Mouse (Mus musculus) hindbrain, embryonic 15.5 days (tissue): ENCODE results near the gene Cdc42bpa. TPM values are rescaled to one million over a fixed set of nuclear protein-coding genes. Genes with fewer than 3 reads are reported as not detected.
A peak's percentile ranks its signal among the peaks of the same experiment; 100 is the strongest.

ENCODE experiments used
- ATAC-seq: fragments of 200-750 bp; cut with Nextera tagmentation; 2 replicates; pipeline ENCODE4 v1.8.0; 2017; ENCODE audit warnings: low read depth, moderate number of reproducible peaks, moderate TSS enrichment; ENCODE audit not compliant: low FRiP score
- H3K27ac ChIP-seq: fragments of 300-500 bp; sonication (generic); replicated peaks from 2 replicates; pipeline ENCODE4 v1.5.1; 2015; ENCODE audit warnings: mild to moderate bottlenecking, inconsistent platforms
- H3K27me3 ChIP-seq: fragments of 300-500 bp; sonication (generic); 2 replicates; pipeline ENCODE4 v1.6.1; 2015; ENCODE audit warnings: control low read depth, inconsistent platforms
- H3K36me3 ChIP-seq: fragments of 300-500 bp; sonication (generic); 2 replicates; pipeline ENCODE4 v1.6.1; 2015; ENCODE audit warnings: control low read depth, inconsistent platforms
- H3K4me1 ChIP-seq: fragments of 300-500 bp; sonication (generic); replicated peaks from 2 replicates; pipeline ENCODE4 v1.6.1; 2015; ENCODE audit warnings: control low read depth, inconsistent platforms
- H3K4me2 ChIP-seq: fragments of 300-500 bp; sonication (generic); 2 replicates; pipeline ENCODE4 v1.6.1; 2015; ENCODE audit warnings: moderate library complexity, mild to moderate bottlenecking, inconsistent platforms
- H3K4me3 ChIP-seq: fragments of 300-500 bp; sonication (generic); 2 replicates; pipeline ENCODE4 v1.5.1; 2015; ENCODE audit warnings: mild to moderate bottlenecking, inconsistent platforms
- H3K9ac ChIP-seq: fragments of 300-500 bp; sonication (generic); 2 replicates; pipeline ENCODE4 v1.6.1; 2015; ENCODE audit warnings: inconsistent platforms
- H3K9me3 ChIP-seq: fragments of 300-500 bp; sonication (generic); 2 replicates; pipeline ENCODE4 v1.6.1; 2016; ENCODE audit warnings: control low read depth, inconsistent platforms
- WGBS: fragments of 180-500 bp; shearing (Covaris S2); methylation state at CpG from one replicate; pipeline ENCODE4 v1.1.7; 2015; 5-methylcytosine and 5-hydroxymethylcytosine counted together
- polyA plus RNA-seq: library from polyadenylated mRNA; unstranded; fragments of >200 nt; fragmentation: Nextera tagmentation; extraction: Ambion mirVana; gene quantifications from 2 replicates; pipeline ENCODE4 v1.2.1, GENCODE M21; 2015

The Cdc42bpa gene
- polyA plus RNA-seq, 1 experiment from 2014 or later: 26.0 TPM

DNA sequence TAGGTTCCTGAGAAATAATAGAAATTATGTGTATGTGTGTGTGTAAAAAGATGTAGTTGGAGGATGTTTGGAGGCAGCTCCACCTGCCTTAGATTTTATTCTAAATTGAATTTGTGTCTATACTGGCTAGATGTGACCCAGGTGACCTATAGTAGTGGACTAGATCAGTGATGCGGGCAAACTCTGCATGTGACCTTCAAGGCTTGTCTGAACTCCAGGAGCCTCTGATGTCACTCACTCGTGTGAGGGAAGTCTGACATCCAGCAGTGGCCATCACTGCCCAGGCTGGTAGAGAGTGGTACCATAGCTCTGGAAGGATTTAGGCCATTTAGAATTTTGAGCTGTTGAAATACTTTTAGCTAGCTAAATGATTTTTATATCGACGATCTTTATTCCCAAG, 1.5 kb downstream of the Cdc42bpa start:
- no peaks in the 10 kb centered on the region for H3K36me3 ChIP-seq
- H3K4me3 ChIP-seq: peak overlapping the region; percentile 68
- H3K27ac ChIP-seq: no peak overlapping the region
- peaks cover 33% of the 10 kb centered on the region for H3K4me1 ChIP-seq
- ATAC-seq: no peak
- 47% methylated on average over 4 of the region's 4 CpGs for WGBS
- peak overlapping the region; percentile 81 for H3K4me2 ChIP-seq
- H3K27me3 ChIP-seq: no peaks in the 10 kb centered on the region
- no peaks in the 10 kb centered on the region for H3K9me3 ChIP-seq
- H3K9ac ChIP-seq: peak overlapping the region; percentile 50

DNA sequence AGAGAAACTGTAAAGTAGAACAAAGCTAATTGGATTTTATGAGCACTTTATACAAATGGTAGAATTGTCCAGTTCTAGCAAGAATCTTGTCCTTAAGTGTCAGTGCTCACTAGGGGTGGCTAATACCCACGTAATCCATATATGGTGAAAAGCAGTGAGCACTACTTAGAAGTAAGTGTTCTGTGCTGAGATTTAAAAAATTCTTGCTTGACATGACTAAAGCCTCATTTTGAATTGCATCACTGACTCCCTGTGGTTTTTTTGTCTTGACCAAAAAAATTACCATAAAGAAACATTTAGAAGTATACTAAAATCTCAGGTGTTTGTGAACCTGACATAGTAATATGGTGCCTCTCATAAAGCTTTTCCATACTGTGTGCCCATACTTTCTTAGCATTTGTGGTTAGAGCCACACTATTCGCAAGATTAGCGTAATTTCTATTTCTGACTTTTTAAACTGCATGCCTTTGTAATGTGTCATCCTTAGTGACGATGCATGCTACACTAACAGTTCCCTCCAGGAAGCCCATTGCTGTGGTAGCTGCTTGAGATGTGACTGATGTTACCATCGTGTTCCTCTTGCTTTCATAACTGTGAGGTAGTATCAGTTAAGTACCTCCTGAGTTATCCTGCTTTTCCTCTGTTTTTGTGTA, 9.6 kb downstream of the Cdc42bpa start:
- Histone ChIP-seq H3K36me3 (no peaks in the 10 kb centered on the region), H3K9ac (no peak overlapping the region), H3K27me3 (no peaks in the 10 kb centered on the region), H3K9me3 (no peaks in the 10 kb centered on the region), H3K27ac (no peak overlapping the region), H3K4me3 (no peak overlapping the region), H3K4me2 (no peak overlapping the region), H3K4me1 (peaks cover 12% of the 10 kb centered on the region; the same call in 1 of the 2 replicates)
- WGBS: 65% methylated on average over 5 of the region's 5 CpGs
- ATAC-seq: no peak

DNA sequence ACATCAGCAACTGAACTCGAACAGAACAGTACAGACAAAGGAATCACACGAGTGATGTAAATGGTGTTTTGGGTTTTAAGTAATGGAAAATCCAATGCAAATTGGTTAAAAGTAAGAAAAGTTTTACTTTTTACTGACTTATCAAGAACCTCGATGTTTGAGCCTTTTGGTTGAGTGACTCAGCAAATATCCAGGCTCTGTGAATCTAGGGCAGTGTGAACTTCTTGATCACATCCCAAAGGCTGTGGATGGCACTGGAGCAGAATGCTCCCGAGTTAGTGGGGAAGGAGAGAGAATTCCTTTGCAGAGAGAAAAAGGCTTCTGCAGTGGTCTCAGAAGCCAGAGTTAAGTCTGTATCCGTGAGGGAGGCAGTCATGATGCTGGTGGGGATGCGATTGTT, 14.7 kb downstream of the Cdc42bpa start:
- no peak overlapping the region for H3K4me2 ChIP-seq
- WGBS: 77% methylated on average over 6 of the region's 6 CpGs
- peaks cover 14% of the 10 kb centered on the region for H3K4me1 ChIP-seq
- H3K27ac ChIP-seq: no peak overlapping the region
- H3K36me3 ChIP-seq: no peaks in the 10 kb centered on the region
- H3K4me3 ChIP-seq: no peak overlapping the region
- no peaks in the 10 kb centered on the region for H3K27me3 ChIP-seq
- no peak for ATAC-seq
- no peaks in the 10 kb centered on the region for H3K9me3 ChIP-seq
- H3K9ac ChIP-seq: no peak overlapping the region

DNA sequence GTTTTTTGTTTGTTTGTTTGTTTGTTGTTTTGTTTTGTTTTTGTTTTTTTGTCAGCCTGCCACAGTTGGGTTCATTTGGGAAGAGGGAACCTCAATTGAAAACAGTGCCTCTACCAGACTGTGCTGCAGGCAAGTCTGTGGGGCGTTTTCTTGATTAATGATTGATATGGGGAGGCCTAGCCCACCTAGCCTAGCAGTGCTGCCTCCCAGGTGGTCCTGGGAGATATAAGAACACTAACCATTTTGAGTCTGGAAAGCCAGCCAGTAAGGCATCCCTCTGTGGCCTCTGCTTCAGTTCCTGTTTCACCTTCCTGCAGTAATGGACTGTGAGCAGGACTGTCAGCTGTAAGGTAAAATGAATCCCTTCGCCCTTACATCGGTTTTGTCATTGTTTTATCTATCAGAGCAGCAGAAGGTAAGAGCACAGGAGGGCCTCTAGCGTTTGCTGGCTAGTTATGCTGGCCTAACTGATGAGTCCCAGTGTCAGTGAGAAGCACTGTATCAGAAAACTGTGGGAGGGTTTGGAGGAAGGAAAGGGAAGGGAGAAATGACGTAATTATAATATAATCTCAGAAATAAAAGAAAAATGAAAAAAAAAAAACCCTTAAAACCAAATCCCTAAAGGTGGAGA, 15.5 kb downstream of the Cdc42bpa start:
- H3K4me3 ChIP-seq: no peak overlapping the region
- H3K36me3 ChIP-seq: no peaks in the 10 kb centered on the region
- H3K27me3 ChIP-seq: no peaks in the 10 kb centered on the region
- no peaks in the 10 kb centered on the region for H3K9me3 ChIP-seq
- WGBS: 69% methylated on average over 5 of the region's 5 CpGs
- H3K4me1 ChIP-seq: peaks cover 12% of the 10 kb centered on the region
- H3K27ac ChIP-seq: no peak overlapping the region
- H3K9ac ChIP-seq: no peak overlapping the region
- ATAC-seq: no peak
- H3K4me2 ChIP-seq: no peak overlapping the region

DNA sequence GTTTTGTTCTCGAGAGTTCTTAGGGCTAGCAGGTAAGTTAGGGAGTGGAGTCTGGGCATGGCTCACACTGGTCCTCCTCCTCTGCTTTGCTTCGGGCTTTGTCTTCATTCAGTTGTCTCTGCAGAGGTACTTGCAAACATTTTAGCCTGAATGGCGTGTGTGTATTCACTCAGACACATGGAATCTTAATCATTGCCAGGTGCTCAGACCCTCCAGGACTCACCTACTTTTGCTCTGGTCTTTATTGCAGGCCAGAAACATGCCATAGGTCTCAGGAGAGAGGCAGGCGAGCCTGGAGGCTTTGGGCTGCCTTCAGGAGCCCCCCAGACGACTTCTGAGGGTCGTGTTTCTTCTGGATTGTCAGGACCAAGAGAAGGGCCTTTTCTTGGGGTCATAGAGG, 17.2 kb downstream of the Cdc42bpa start:
- no peak overlapping the region for H3K9ac ChIP-seq
- peaks cover 6% of the 10 kb centered on the region; the same call in 1 of the 2 replicates for H3K36me3 ChIP-seq
- no peak for ATAC-seq
- peaks cover 12% of the 10 kb centered on the region for H3K4me1 ChIP-seq
- no peak overlapping the region for H3K27ac ChIP-seq
- no peak overlapping the region for H3K4me3 ChIP-seq
- 85% methylated on average over 6 of the region's 6 CpGs for WGBS
- no peaks in the 10 kb centered on the region for H3K27me3 ChIP-seq
- no peak overlapping the region for H3K4me2 ChIP-seq
- no peaks in the 10 kb centered on the region for H3K9me3 ChIP-seq

DNA sequence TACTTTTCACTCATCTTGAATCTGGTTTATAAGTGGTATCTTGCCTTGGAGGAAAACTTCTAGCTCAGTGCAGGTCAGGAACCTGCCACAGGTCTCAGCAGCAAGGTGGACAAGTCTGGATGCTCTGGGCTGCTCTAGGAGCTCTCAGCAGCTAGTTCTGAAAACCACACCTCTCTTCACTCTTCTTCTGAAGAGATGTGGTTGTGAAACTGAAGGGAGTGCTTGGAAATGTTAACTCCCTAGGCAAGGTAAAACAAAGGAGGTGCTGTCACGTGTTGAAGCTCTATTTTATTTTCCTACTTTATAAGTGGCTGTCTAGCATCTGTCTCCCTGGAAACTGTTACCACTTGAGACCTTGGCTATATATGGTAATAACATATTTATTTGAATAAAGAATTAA, 18.5 kb downstream of the Cdc42bpa start:
- Histone ChIP-seq H3K27me3 (no peaks in the 10 kb centered on the region), H3K4me2 (no peak overlapping the region), H3K4me1 (peaks cover 6% of the 10 kb centered on the region), H3K9ac (no peak overlapping the region), H3K27ac (no peak overlapping the region), H3K36me3 (peaks cover 6% of the 10 kb centered on the region; the same call in 1 of the 2 replicates), H3K4me3 (no peak overlapping the region), H3K9me3 (no peaks in the 10 kb centered on the region)
- ATAC-seq: no peak
- WGBS: 64% methylated on average over 1 of the region's 1 CpGs

DNA sequence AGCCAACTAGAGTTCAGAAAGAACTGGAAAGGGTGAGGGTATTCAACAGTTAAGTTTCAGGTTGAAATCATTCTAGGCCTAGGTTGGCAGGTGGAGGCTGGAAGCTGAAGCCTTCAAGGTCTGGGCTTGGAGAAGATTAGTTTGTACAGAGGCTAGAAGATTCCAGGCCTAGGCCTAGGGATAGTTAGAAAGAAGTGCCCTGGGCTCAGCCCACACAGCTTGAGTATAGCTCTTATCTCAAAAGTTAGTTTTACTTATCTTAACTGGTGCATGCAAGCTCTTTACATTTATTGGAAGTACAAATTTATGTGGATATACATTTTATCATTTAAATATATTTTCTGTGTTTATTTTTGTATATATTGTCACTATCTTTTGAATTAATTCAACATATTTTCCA, 21.4 kb downstream of the Cdc42bpa start:
- Histone ChIP-seq H3K27me3 (no peaks in the 10 kb centered on the region), H3K27ac (no peak overlapping the region), H3K4me1 (no peaks in the 10 kb centered on the region), H3K4me2 (no peak overlapping the region), H3K9ac (no peak overlapping the region), H3K9me3 (no peaks in the 10 kb centered on the region), H3K4me3 (no peak overlapping the region), H3K36me3 (peaks cover 6% of the 10 kb centered on the region; the same call in 1 of the 2 replicates)
- no peak for ATAC-seq

DNA sequence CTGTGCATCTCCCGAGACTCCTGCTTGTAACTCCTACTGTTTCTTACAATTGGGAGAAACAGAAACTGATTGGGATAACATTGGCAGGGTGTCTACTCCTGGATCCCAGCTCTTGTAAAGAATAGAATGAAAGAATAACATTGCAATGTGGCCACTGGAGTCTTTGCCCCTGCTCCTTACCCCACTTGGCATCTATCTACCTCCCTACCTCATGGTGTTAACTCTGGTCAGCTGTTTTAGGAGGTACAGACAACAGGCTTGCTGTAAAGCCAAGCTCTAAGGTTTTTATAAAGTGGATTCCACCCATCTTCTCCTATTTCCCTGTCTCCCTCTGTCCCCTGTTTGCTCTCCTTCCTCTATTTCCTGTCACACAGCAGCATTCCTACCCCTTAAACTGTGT, 21.9 kb downstream of the Cdc42bpa start:
- Histone ChIP-seq H3K4me2 (no peak overlapping the region), H3K4me1 (no peaks in the 10 kb centered on the region), H3K27me3 (no peaks in the 10 kb centered on the region), H3K9me3 (no peaks in the 10 kb centered on the region), H3K27ac (no peak overlapping the region), H3K36me3 (peaks cover 6% of the 10 kb centered on the region; the same call in 1 of the 2 replicates), H3K4me3 (no peak overlapping the region), H3K9ac (no peak overlapping the region)
- WGBS: 80% methylated on average over 1 of the region's 1 CpGs
- no peak for ATAC-seq

DNA sequence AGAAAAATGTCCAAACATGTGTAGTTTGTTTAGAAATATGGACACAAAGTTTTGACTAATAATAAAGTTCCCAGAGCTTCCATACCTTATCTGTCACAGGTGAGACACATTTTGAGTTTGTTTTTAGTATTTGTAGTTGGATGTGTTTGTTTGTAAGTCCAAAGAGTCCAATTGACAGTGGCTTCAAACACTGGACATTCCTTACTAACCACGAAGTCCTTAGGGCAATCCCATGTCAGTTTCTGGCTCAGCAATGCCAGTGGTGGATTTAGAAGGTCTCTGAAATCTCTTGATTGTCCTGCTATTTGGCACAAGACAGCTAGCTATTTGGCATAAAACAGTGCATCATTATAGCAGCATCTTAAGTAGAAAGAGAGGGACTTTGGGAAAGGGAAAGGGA, 22.7 kb downstream of the Cdc42bpa start:
- Histone ChIP-seq H3K27ac (no peak overlapping the region), H3K9ac (no peak overlapping the region), H3K27me3 (no peaks in the 10 kb centered on the region), H3K36me3 (peaks cover 6% of the 10 kb centered on the region; the same call in 1 of the 2 replicates), H3K4me3 (no peak overlapping the region), H3K9me3 (no peaks in the 10 kb centered on the region), H3K4me1 (no peaks in the 10 kb centered on the region), H3K4me2 (no peak overlapping the region)
- WGBS: 88% methylated on average over 1 of the region's 1 CpGs
- no peak for ATAC-seq

DNA sequence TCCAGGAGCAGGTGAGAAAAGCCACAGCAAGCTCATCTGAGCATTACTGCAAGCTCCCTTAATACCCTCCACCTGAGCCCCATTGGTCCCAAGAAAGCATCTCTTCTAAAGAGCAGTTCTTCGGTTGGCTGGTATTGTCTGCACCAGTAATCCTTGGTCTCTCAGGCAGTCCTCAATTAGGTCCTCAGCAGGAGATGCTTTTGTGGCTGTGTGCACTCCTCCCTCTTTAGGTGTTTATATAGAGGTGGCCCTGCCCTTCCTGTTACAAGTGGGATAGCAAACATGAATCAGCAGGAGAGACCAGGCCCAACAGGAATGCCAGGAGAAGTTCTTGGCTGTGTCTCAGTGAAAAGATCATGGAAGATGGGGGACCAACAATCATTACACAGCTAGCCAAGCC, 23.9 kb downstream of the Cdc42bpa start:
- Histone ChIP-seq H3K9ac (no peak overlapping the region), H3K4me3 (no peak overlapping the region), H3K27me3 (no peaks in the 10 kb centered on the region), H3K9me3 (no peaks in the 10 kb centered on the region), H3K4me1 (no peaks in the 10 kb centered on the region), H3K4me2 (no peak overlapping the region), H3K36me3 (peaks cover 6% of the 10 kb centered on the region; the same call in 1 of the 2 replicates), H3K27ac (no peak overlapping the region)
- no peak; the same call in 1 of the 2 replicates for ATAC-seq
- 74% methylated on average over 1 of the region's 1 CpGs for WGBS

DNA sequence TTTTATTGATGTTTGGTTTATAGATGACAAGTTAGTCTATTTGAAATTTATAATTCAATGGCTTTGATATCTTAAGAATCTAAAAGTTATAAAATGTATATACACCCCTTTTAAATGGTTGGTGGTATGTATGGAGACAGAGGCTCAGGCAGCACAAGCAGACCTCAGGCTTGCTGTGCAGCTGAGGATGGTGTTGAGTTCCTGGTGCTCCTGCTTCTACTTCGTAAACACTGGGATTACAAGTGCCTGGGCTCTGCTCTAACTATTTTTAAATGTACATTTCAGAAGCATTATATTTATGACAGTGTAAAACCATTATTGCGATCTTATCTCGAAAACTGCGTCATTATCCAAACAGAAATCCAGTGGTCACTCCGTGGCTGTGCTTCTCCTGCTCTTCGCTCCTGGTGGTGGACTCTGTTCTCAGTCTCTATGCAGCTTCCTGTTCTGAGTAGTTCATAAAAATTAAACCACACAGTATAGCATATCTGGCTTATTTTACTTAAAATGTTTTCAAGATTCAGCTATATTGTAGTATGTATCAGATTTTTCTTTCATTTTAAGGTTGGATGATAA, 31.5 kb downstream of the Cdc42bpa start:
- Histone ChIP-seq H3K4me3 (no peak overlapping the region), H3K4me1 (no peaks in the 10 kb centered on the region), H3K27ac (no peak overlapping the region), H3K9me3 (no peaks in the 10 kb centered on the region), H3K4me2 (no peak overlapping the region), H3K9ac (no peak overlapping the region), H3K27me3 (no peaks in the 10 kb centered on the region), H3K36me3 (no peaks in the 10 kb centered on the region)
- no peak for ATAC-seq
- WGBS: 92% methylated on average over 6 of the region's 6 CpGs

DNA sequence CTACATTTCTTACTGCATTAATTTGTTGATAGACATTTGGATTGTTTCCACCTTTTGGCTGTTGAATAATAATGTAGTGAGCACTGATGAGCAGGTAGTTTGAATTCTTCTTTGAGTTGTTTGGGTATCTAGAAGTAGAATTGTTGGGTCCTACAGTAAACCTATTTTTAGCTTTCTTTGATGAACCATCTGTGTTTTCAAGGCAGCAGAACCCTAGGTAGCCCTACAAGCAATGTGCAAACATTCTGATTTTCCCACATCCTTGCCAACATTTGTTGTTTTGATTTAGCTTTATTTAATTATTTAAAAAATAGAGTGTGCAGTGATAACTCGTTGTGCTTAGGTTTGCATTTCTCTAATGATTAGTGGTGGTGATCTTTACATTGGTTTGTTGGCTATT, 32.0 kb downstream of the Cdc42bpa start:
- Histone ChIP-seq H3K27me3 (no peaks in the 10 kb centered on the region), H3K4me2 (no peak overlapping the region), H3K9me3 (no peaks in the 10 kb centered on the region), H3K27ac (no peak overlapping the region), H3K4me3 (no peak overlapping the region), H3K4me1 (no peaks in the 10 kb centered on the region), H3K36me3 (no peaks in the 10 kb centered on the region), H3K9ac (no peak overlapping the region)
- no peak for ATAC-seq
- WGBS: 80% methylated on average over 1 of the region's 1 CpGs
